Mouse (Mus musculus): Measurements from ENCODE around the gene Vdac1. TPM values are rescaled to one million over a fixed set of nuclear protein-coding genes. Genes with fewer than 3 reads are reported as not detected.
"Not testable (repeated sequence)": the region's sequence is repeated elsewhere in the genome, so short reads cannot be mapped to it uniquely, and the experiment has no call there.

The Vdac1 gene
- polyA plus RNA-seq, 1 experiment from 2014 or later = 346 TPM

DNA sequence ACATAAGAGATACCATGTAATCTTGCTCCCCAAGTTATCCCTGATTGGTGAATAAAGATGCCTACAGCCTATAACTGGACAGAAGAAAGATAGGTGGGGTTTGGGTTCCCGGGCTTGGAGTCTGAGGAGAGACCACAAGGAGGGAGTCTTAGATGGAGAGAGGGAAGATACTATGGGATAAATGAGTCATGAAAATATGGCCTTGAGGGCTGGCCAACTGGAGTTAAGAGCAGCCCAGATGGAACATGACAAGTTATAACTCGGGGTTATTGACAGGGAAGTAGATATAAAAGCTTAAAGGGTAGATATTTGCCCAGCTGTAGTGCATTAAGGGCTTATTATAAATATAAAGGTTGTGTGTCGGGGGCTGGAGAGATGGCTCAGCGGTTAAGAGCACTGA lies 12.5 kb upstream of the Vdac1 start:
- Histone ChIP-seq H3K9me3 (replicated peaks; ENCODE audit: control insufficient read depth, low read length) (no peaks in the 10 kb centered on the region), H3K27me3 (ENCODE audit: control insufficient read depth, insufficient read depth, low read length) (no peaks in the 10 kb centered on the region), H3K4me1 (ENCODE audit: control insufficient read depth, insufficient read depth, low read length) (peaks cover 7% of the 10 kb centered on the region), H3K4me2 (no peak overlapping the region), H3K4me3 (ENCODE audit: low read depth, low read length) (no peak overlapping the region), H3K36me3 (ENCODE audit: control insufficient read depth, insufficient read depth, low read length) (no peaks in the 10 kb centered on the region), H3K9ac (ENCODE audit: low read depth, low read length) (no peak overlapping the region), H3K27ac (ENCODE audit: low read depth, low read length) (no peak overlapping the region)
- no peak for ATAC-seq (replicated peaks; ENCODE audit: insufficient number of reproducible peaks, low FRiP score, low TSS enrichment)
- 74% methylated on average over 4 of the region's 4 CpGs for WGBS (ENCODE audit: insufficient replicate concordance)

GRCm38 (mm10) chr11:52348724-52349123 lies 11.9 kb upstream of the Vdac1 start:
- H3K4me2 ChIP-seq = no peak overlapping the region
- no peak overlapping the region for H3K4me3 ChIP-seq (ENCODE audit: low read depth, low read length)
- peaks cover 7% of the 10 kb centered on the region for H3K4me1 ChIP-seq (ENCODE audit: control insufficient read depth, insufficient read depth, low read length)
- no peak overlapping the region for H3K9ac ChIP-seq (ENCODE audit: low read depth, low read length)
- H3K27ac ChIP-seq (ENCODE audit: low read depth, low read length) = no peak overlapping the region
- H3K36me3 ChIP-seq (ENCODE audit: control insufficient read depth, insufficient read depth, low read length) = no peaks in the 10 kb centered on the region
- H3K9me3 ChIP-seq (replicated peaks; ENCODE audit: control insufficient read depth, low read length) = no peaks in the 10 kb centered on the region
- no peak for ATAC-seq (replicated peaks; ENCODE audit: insufficient number of reproducible peaks, low FRiP score, low TSS enrichment)
- H3K27me3 ChIP-seq (ENCODE audit: control insufficient read depth, insufficient read depth, low read length) = no peaks in the 10 kb centered on the region
- WGBS (ENCODE audit: insufficient replicate concordance) = 74% methylated on average over 3 of the region's 3 CpGs

- H3K27me3 ChIP-seq (ENCODE audit: control insufficient read depth, insufficient read depth, low read length) = no peaks in the 10 kb centered on the region
- H3K9ac ChIP-seq (ENCODE audit: low read depth, low read length) = peak overlapping the region; percentile 36; the same call in 1 of the 2 replicates
- H3K36me3 ChIP-seq (ENCODE audit: control insufficient read depth, insufficient read depth, low read length) = no peaks in the 10 kb centered on the region
- no peak overlapping the region for H3K4me2 ChIP-seq
- H3K9me3 ChIP-seq (replicated peaks; ENCODE audit: control insufficient read depth, low read length) = no peaks in the 10 kb centered on the region
- peaks cover 7% of the 10 kb centered on the region for H3K4me1 ChIP-seq (ENCODE audit: control insufficient read depth, insufficient read depth, low read length)
- peak; percentile 68 for ATAC-seq (replicated peaks; ENCODE audit: insufficient number of reproducible peaks, low FRiP score, low TSS enrichment)
- 1% methylated on average over 9 of the region's 9 CpGs for WGBS (ENCODE audit: insufficient replicate concordance)
- H3K4me3 ChIP-seq (ENCODE audit: low read depth, low read length) = no peak overlapping the region
- H3K27ac ChIP-seq (ENCODE audit: low read depth, low read length) = no peak overlapping the region
Observed at GRCm38 (mm10) chr11:52350924-52351323, 9.7 kb upstream of the Vdac1 start.

DNA sequence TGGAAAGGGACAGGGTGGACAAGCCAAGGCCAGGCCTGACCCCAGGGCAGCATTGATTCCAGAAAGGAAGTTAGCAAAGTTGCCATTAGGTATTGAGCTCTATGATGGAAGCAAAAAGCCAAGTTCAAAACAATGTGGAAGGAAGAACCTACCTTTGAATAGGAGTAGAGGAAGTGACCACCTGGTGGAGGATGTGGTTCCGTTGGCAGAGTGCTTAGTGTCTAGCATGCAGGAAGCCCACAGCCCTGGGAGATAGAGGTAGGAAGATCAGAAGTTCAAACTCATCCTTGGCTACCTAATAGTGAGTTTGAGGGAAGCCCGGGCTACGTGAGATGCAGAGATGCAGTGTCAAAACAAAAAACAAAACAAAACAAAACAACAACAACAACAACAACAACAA lies 8.4 kb upstream of the Vdac1 start:
- Histone ChIP-seq H3K4me1 (ENCODE audit: control insufficient read depth, insufficient read depth, low read length) (peaks cover 7% of the 10 kb centered on the region), H3K4me3 (ENCODE audit: low read depth, low read length) (no peak overlapping the region), H3K36me3 (ENCODE audit: control insufficient read depth, insufficient read depth, low read length) (no peaks in the 10 kb centered on the region), H3K4me2 (no peak overlapping the region), H3K27ac (ENCODE audit: low read depth, low read length) (no peak overlapping the region), H3K27me3 (ENCODE audit: control insufficient read depth, insufficient read depth, low read length) (no peaks in the 10 kb centered on the region), H3K9me3 (replicated peaks; ENCODE audit: control insufficient read depth, low read length) (no peaks in the 10 kb centered on the region), H3K9ac (ENCODE audit: low read depth, low read length) (no peak overlapping the region)
- WGBS (ENCODE audit: insufficient replicate concordance) = 90% methylated on average over 3 of the region's 3 CpGs
- no peak for ATAC-seq (replicated peaks; ENCODE audit: insufficient number of reproducible peaks, low FRiP score, low TSS enrichment)

GRCm38 (mm10) chr11:52354644-52355043 lies 6.0 kb upstream of the Vdac1 start:
- 81% methylated on average over 5 of the region's 5 CpGs for WGBS (ENCODE audit: insufficient replicate concordance)

GRCm38 (mm10) chr11:52355601-52356000 lies 5.1 kb upstream of the Vdac1 start:
- no peak overlapping the region for H3K27ac ChIP-seq (ENCODE audit: low read depth, low read length)
- no peak overlapping the region for H3K9ac ChIP-seq (ENCODE audit: low read depth, low read length)
- peaks cover 16% of the 10 kb centered on the region for H3K4me1 ChIP-seq (ENCODE audit: control insufficient read depth, insufficient read depth, low read length)
- 88% methylated on average over 1 of the region's 1 CpGs for WGBS (ENCODE audit: insufficient replicate concordance)
- H3K27me3 ChIP-seq (ENCODE audit: control insufficient read depth, insufficient read depth, low read length) = no peaks in the 10 kb centered on the region
- H3K9me3 ChIP-seq (replicated peaks; ENCODE audit: control insufficient read depth, low read length) = no peaks in the 10 kb centered on the region
- no peak for ATAC-seq (replicated peaks; ENCODE audit: insufficient number of reproducible peaks, low FRiP score, low TSS enrichment)
- H3K4me2 ChIP-seq = no peak overlapping the region
- no peak overlapping the region for H3K4me3 ChIP-seq (ENCODE audit: low read depth, low read length)
- no peaks in the 10 kb centered on the region for H3K36me3 ChIP-seq (ENCODE audit: control insufficient read depth, insufficient read depth, low read length)

More at GRCm38 (mm10) chr11:52354644-52355043, 6.0 kb upstream of the Vdac1 start:
- no peak overlapping the region for H3K27ac ChIP-seq (ENCODE audit: low read depth, low read length)
- no peak for ATAC-seq (replicated peaks; ENCODE audit: insufficient number of reproducible peaks, low FRiP score, low TSS enrichment)
- H3K27me3 ChIP-seq (ENCODE audit: control insufficient read depth, insufficient read depth, low read length) = no peaks in the 10 kb centered on the region
- peaks cover 8% of the 10 kb centered on the region for H3K4me1 ChIP-seq (ENCODE audit: control insufficient read depth, insufficient read depth, low read length)
- H3K9me3 ChIP-seq (replicated peaks; ENCODE audit: control insufficient read depth, low read length) = no peaks in the 10 kb centered on the region
- H3K4me2 ChIP-seq = no peak overlapping the region
- no peak overlapping the region for H3K9ac ChIP-seq (ENCODE audit: low read depth, low read length)
- H3K4me3 ChIP-seq (ENCODE audit: low read depth, low read length) = no peak overlapping the region
- H3K36me3 ChIP-seq (ENCODE audit: control insufficient read depth, insufficient read depth, low read length) = no peaks in the 10 kb centered on the region

DNA sequence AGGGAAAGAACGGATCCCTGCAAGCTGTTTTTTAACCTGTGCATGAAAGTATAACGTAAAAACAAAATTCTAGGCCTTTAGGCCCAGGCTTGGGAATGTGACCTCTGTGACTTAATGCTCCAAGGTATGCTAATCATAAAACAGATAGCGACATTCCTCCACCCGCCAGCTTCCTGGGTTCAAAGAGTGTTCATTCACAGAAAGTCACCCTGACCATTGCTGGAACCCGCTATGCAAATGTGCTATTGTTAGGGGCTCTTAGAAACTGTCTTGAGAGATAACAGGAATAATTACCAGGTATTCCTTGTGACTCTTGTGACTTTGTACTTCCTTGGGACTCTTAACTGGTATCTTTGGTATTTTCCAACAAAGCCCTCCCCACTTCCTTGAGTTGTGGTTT lies 3.6 kb upstream of the Vdac1 start:
- ATAC-seq (replicated peaks; ENCODE audit: insufficient number of reproducible peaks, low FRiP score, low TSS enrichment); H3K27me3 ChIP-seq (ENCODE audit: control insufficient read depth, insufficient read depth, low read length); H3K4me3 ChIP-seq (ENCODE audit: low read depth, low read length); H3K9ac ChIP-seq (ENCODE audit: low read depth, low read length); H3K9me3 ChIP-seq (replicated peaks; ENCODE audit: control insufficient read depth, low read length); H3K4me2 ChIP-seq; H3K27ac ChIP-seq (ENCODE audit: low read depth, low read length); H3K36me3 ChIP-seq (ENCODE audit: control insufficient read depth, insufficient read depth, low read length): not testable (repeated sequence)
- WGBS (ENCODE audit: insufficient replicate concordance) = 85% methylated on average over 5 of the region's 5 CpGs
- H3K4me1 ChIP-seq (ENCODE audit: control insufficient read depth, insufficient read depth, low read length) = peaks cover 10% of the 10 kb centered on the region; the same call in 1 of the 2 replicates

DNA sequence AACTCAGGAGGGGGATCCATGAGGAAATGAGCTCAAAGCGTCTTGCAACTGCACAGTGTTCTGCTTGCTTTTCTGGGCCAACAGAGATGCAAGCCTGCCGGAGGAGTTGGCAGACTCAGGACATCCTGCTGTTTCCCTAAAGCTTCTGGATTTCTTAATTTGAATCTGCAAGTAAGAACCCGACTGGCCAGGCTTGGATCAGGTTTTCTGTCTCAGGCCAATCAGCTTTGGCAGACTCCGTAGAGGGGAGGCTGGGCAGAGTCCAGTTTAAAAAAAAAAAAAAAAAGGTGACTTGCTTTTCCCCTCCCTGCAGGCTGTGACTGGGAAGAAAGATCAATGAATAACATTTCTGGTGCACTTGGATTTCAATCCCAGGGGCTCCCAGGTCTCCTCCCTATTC lies 2.1 kb upstream of the Vdac1 start:
- Histone ChIP-seq H3K4me2 (no peak overlapping the region), H3K9me3 (replicated peaks; ENCODE audit: control insufficient read depth, low read length) (no peaks in the 10 kb centered on the region), H3K4me1 (ENCODE audit: control insufficient read depth, insufficient read depth, low read length) (peaks cover 21% of the 10 kb centered on the region), H3K4me3 (ENCODE audit: low read depth, low read length) (no peak overlapping the region), H3K9ac (ENCODE audit: low read depth, low read length) (no peak overlapping the region), H3K36me3 (ENCODE audit: control insufficient read depth, insufficient read depth, low read length) (no peaks in the 10 kb centered on the region), H3K27me3 (ENCODE audit: control insufficient read depth, insufficient read depth, low read length) (no peaks in the 10 kb centered on the region), H3K27ac (ENCODE audit: low read depth, low read length) (no peak overlapping the region)
- 46% methylated on average over 4 of the region's 4 CpGs for WGBS (ENCODE audit: insufficient replicate concordance)
- ATAC-seq (replicated peaks; ENCODE audit: insufficient number of reproducible peaks, low FRiP score, low TSS enrichment) = no peak

DNA sequence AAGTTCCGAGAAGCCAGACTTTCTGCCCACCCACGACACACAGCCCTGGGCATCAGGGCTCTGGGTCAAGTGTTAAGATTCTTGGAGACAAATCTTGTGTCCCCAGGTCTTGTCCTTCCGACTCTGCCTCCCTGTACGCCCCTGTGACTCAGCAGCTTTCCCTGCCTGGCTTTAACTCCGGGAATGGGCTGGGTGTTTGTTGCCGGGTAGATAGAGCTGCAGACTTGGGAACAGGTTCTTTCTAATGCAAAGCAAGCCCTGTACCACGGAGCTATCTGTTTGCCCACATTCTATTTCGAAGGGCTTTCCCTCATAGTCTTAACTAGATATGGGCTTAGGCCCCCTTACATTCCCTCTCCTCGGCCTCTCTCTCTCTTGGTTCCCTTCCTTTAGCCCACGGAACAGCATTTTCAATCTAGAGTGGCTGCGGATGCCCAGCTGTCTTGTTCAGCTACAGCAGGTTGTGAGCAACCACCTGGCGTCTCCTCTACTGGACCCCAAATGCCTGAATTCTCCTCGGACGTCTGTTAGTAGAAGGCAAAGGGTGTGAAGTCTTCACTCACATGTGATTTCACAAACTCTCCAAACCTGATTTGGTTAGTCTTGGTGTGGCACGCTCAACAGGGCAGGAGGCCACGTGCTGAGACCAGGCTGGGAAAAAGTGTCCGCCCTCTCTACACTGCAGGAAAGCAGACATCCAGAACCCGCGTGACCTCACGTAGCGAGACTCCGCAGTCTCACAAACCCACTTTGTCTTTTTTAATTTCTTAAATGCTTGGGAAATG lies 782 bp upstream of the Vdac1 start:
- Histone ChIP-seq H3K9me3 (replicated peaks; ENCODE audit: control insufficient read depth, low read length) (no peaks in the 10 kb centered on the region), H3K4me3 (ENCODE audit: low read depth, low read length) (peak overlapping the region; percentile 83), H3K27ac (ENCODE audit: low read depth, low read length) (peak overlapping the region; percentile 94), H3K36me3 (ENCODE audit: control insufficient read depth, insufficient read depth, low read length) (no peaks in the 10 kb centered on the region), H3K27me3 (ENCODE audit: control insufficient read depth, insufficient read depth, low read length) (no peaks in the 10 kb centered on the region), H3K4me1 (ENCODE audit: control insufficient read depth, insufficient read depth, low read length) (peaks cover 35% of the 10 kb centered on the region), H3K4me2 (peak overlapping the region; percentile 78), H3K9ac (ENCODE audit: low read depth, low read length) (peak overlapping the region; percentile 97)
- ATAC-seq (replicated peaks; ENCODE audit: insufficient number of reproducible peaks, low FRiP score, low TSS enrichment) = no peak
- WGBS (ENCODE audit: insufficient replicate concordance) = 11% methylated on average over 22 of the region's 22 CpGs

All from heart, embryonic 11.5 days (tissue).